Comparison of ENCODE assay signal across 17 mouse cellular contexts in the genomic region with DNA sequence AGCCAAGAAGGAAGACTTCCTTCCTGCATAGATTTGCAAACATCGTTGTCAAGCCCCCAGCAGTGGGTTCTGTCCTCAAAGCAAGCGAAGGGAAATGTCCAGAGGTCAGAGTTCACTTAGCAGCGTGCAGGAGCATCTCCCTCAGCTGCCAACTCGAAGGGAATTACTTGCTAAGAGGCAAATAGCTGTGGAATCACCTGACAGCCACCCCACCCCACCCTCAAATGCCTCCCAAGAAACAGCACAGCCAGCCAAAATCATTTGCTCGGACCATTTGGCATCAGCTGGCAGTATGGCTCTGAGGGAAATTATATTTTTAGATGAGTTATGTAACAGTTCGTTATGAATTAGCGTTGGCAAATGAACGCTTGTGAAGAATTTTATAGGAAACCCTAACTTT. TPM values are rescaled to one million over a fixed set of nuclear protein-coding genes. Genes with fewer than 3 reads are reported as not detected.
A peak's percentile ranks its signal among the peaks of the same experiment; 100 is the strongest.
DNase-seq lines count a peak whose midpoint lies in the region; ATAC-seq and TF ChIP-seq lines count a peak whose summit lies in the region.
"Had no signal": no experiment of that assay in that cellular context is flagged by ENCODE, and none has a peak within 500 bp of the region (broad histone marks: within the 10 kb centered on the region; RNA-seq: fewer than 3 reads in every experiment).

No protein-coding gene starts in this region.

- H3ac ChIP-seq in myocyte (ENCODE audit: control insufficient read depth, insufficient read length), result no peak overlapping the region

- TF ChIP-seq POLR2A in myocyte (IDR thresholded peaks at IDR 0.05; ENCODE audit: insufficient read length, low read depth), result no peak

- WGBS in lung, embryonic 15.5 days, result 32% methylated on average over 8 of the region's 8 CpGs

- intact Hi-C loops in gastrocnemius, postnatal 36 days (cut with DNase I), result no loop called here

- no peaks in the 10 kb centered on the region for H3K27me3 ChIP-seq in lung, embryonic 15.5 days
- H3K27me3 ChIP-seq in myocyte (ENCODE audit: control insufficient read depth, insufficient read depth, insufficient read length), result no peaks in the 10 kb centered on the region
- H3K27me3 ChIP-seq: hindbrain, embryonic 15.5 days had no signal

- H3K79me2 ChIP-seq in myocyte (ENCODE audit: control insufficient read depth, insufficient read depth), result no peaks in the 10 kb centered on the region

- no peak for ATAC-seq in lung, embryonic 15.5 days (ENCODE audit: borderline replicate concordance, extremely low read depth, low FRiP score, low TSS enrichment)
- ATAC-seq: midbrain, embryonic 16.5 days had no signal

- no peaks in the 10 kb centered on the region for H3K36me3 ChIP-seq in lung, embryonic 15.5 days
- no peaks in the 10 kb centered on the region for H3K36me3 ChIP-seq in myocyte (ENCODE audit: control insufficient read depth, insufficient read depth)
- H3K36me3 ChIP-seq: hindbrain, embryonic 15.5 days had no signal

- H3K4me1 ChIP-seq in lung, embryonic 15.5 days, result peaks cover 19% of the 10 kb centered on the region

- no peak overlapping the region for H3K4me2 ChIP-seq in lung, embryonic 15.5 days
- H3K4me2 ChIP-seq in myocyte (ENCODE audit: low read depth), result peak overlapping the region; percentile 24
- H3K4me2 ChIP-seq: heart, embryonic 11.5 days; hindbrain, embryonic 15.5 days had no signal

- H3K27ac ChIP-seq in lung, embryonic 15.5 days, result peak overlapping the region; percentile 59
- H3K27ac ChIP-seq: hindbrain, embryonic 15.5 days; liver, embryonic 14.5 days had no signal

- H3K9me3 ChIP-seq in lung, embryonic 15.5 days, result no peaks in the 10 kb centered on the region
- H3K9me3 ChIP-seq: hindbrain, embryonic 15.5 days had no signal

- no peak overlapping the region for H3K4me3 ChIP-seq in lung, embryonic 15.5 days
- H3K4me3 ChIP-seq in myocyte, result no peak overlapping the region
- H3K4me3 ChIP-seq: hindbrain, embryonic 15.5 days had no signal

- peak; percentile 52 for DNase-seq in gastrocnemius, adult 18-20 months (ENCODE audit: low spot score)
- no peak for DNase-seq in gastrocnemius, postnatal 36 days
- DNase-seq in lung, postnatal 14 days, result no peak
- peak; percentile 62 to 65 for DNase-seq in cerebellum, postnatal 10 days
- DNase-seq in thymus, postnatal 4 days, result no peak
- DNase-seq in spleen, postnatal 4 days (ENCODE audit: low spot score in 2 of 2), result no peak
- DNase-seq: adrenal gland, postnatal 14 days; B cell, adult 2 months; embryo, embryonic 11 days had no signal

- H3K9ac ChIP-seq in lung, embryonic 15.5 days, result no peak overlapping the region
- H3K9ac ChIP-seq: hindbrain, embryonic 15.5 days; liver, embryonic 14.5 days had no signal

TF ChIP-seq in myocyte, 11 proteins besides CTCF, POLR2A, EP300 and RAD21:
- TF ChIP-seq TCF3 (IDR thresholded peaks at IDR 0.05; ENCODE audit: insufficient read length, low read depth) (no peak), E2F4 (IDR thresholded peaks at IDR 0.05; ENCODE audit: insufficient read depth) (no peak), POLR2AphosphoS2 (IDR thresholded peaks at IDR 0.05; ENCODE audit: insufficient read length, low read depth) (no peak), TCF12 (IDR thresholded peaks at IDR 0.05; ENCODE audit: insufficient read depth, poor library complexity, severe bottlenecking) (no peak), REST (IDR thresholded peaks at IDR 0.05; ENCODE audit: insufficient read depth, insufficient read length) (no peak), MYOG (IDR thresholded peaks at IDR 0.05; ENCODE audit: control insufficient read depth in 1 of 3, insufficient read depth in 1 of 3, insufficient read length in 2 of 3, low read depth in 2 of 3) (no peak), USF1 (IDR thresholded peaks at IDR 0.05; ENCODE audit: low read depth) (no peak), SRF (IDR thresholded peaks at IDR 0.05; ENCODE audit: control insufficient read depth, insufficient read length, low read depth) (no peak), MAX (IDR thresholded peaks at IDR 0.05; ENCODE audit: low read depth) (no peak), MYOD1 (IDR thresholded peaks at IDR 0.05; ENCODE audit: control insufficient read depth in 1 of 3, insufficient read length in 2 of 3, low read depth in 2 of 3) (no peak), CEBPB (IDR thresholded peaks at IDR 0.05; ENCODE audit: insufficient read depth, poor library complexity, severe bottlenecking) (no peak)
TF ChIP-seq in myocyte: peak in this region for 0.

RNA-seq across cellular contexts. Expression of a gene that starts 13.2 kb away (rescaled TPM):
- total RNA-seq in gastrocnemius, adult 18-20 months (2021), result 1 to 10 TPM; 1.6 to 3.4 TPM
- total RNA-seq in gastrocnemius, postnatal 36 days (2021), result 1 to 10 TPM in 1 of 2 experiments, under 1 TPM in 1; 0.92 to 1.1 TPM
- polyA plus RNA-seq in lung, embryonic 15.5 days (2015; fragmentation: Nextera tagmentation; extraction: Ambion mirVana), result 11.4 and 11.8 TPM in 2 replicates
- polyA plus RNA-seq in myocyte (2012; fragmentation: generic; extraction: Trizol), result not detected
- total RNA-seq: adrenal gland, postnatal 14 days had no signal
- polyA plus RNA-seq: liver, embryonic 14.5 days had no signal

RNA-seq across cellular contexts. Expression of a gene that starts 34.8 kb away (rescaled TPM):
- not detected for total RNA-seq in gastrocnemius, adult 18-20 months (2021)
- total RNA-seq in gastrocnemius, postnatal 36 days (2021), result not detected
- polyA plus RNA-seq in lung, embryonic 15.5 days (2015; fragmentation: Nextera tagmentation; extraction: Ambion mirVana), result not detected in 2 replicates
- polyA plus RNA-seq in myocyte (2012; fragmentation: generic; extraction: Trizol), result 0.02 TPM
- total RNA-seq: adrenal gland, postnatal 14 days; left cerebral cortex, adult 18-20 months had no signal
- polyA plus RNA-seq: forebrain, embryonic 11.5 days; heart, embryonic 11.5 days; hindbrain, embryonic 15.5 days; liver, embryonic 14.5 days; midbrain, embryonic 16.5 days had no signal

RNA-seq across cellular contexts. Expression of a gene that starts 47.6 kb away (rescaled TPM):
- 1 to 10 TPM; 2.3 to 2.8 TPM for total RNA-seq in gastrocnemius, adult 18-20 months (2021)
- 1 to 10 TPM; 3.5 to 6.9 TPM for total RNA-seq in gastrocnemius, postnatal 36 days (2021)
- 6.0 and 7.3 TPM in 2 replicates for polyA plus RNA-seq in lung, embryonic 15.5 days (2015; fragmentation: Nextera tagmentation; extraction: Ambion mirVana)
- 5.9 TPM for polyA plus RNA-seq in myocyte (2012; fragmentation: generic; extraction: Trizol)

Comparison
In these comparisons a context has a peak if more than half of its experiments do, and no peak if none do; other contexts are left out.
1. DNase-seq: peak in gastrocnemius, adult 18-20 months (single experiment) and cerebellum, postnatal 10 days (2 of 2); none in gastrocnemius, postnatal 36 days (0 of 2), lung, postnatal 14 days (single experiment), thymus, postnatal 4 days (single experiment) and spleen, postnatal 4 days (0 of 2).